Mouse (Mus musculus) lung, postnatal 0 days (tissue): Measurements from ENCODE around the gene Polm.

ENCODE experiments used
- CTCF ChIP-seq: IDR thresholded peaks from 2 replicates; pipeline ENCODE4 v1.5.1; 2016; ENCODE audit warnings: antibody characterized with exemption, mild to moderate bottlenecking
- EP300 ChIP-seq: IDR thresholded peaks from 2 replicates; pipeline ENCODE4 v1.6.1; 2016; ENCODE audit warnings: antibody characterized with exemption, mild to moderate bottlenecking, control low read depth

GRCm38 (mm10) chr11:5862394-5863105 lies 24.7 kb upstream of the Polm start:
- TF ChIP-seq CTCF (no peak), EP300 (no peak)
